Mouse (Mus musculus) liver, embryonic 15.5 days (tissue): ENCODE results near the gene Tmco5. TPM values are rescaled to one million over a fixed set of nuclear protein-coding genes. Genes with fewer than 3 reads are reported as not detected.

Experiments
- ATAC-seq: fragments of 200-750 bp; cut with Nextera tagmentation; 2 replicates; pipeline ENCODE4 v1.8.0; 2017; ENCODE audit warnings: moderate number of reproducible peaks, mild to moderate bottlenecking, moderate library complexity; ENCODE audit not compliant: insufficient read depth
- H3K27ac ChIP-seq: fragments of 300-500 bp; sonication (generic); replicated peaks from 2 replicates; pipeline ENCODE4 v1.5.1; 2015; ENCODE audit warnings: mild to moderate bottlenecking, inconsistent platforms
- H3K27me3 ChIP-seq: fragments of 300-500 bp; sonication (generic); 2 replicates; pipeline ENCODE4 v1.6.1; 2015; ENCODE audit warnings: mild to moderate bottlenecking, inconsistent platforms
- H3K36me3 ChIP-seq: fragments of 300-500 bp; sonication (generic); replicated peaks from 2 replicates; pipeline ENCODE4 v1.6.1; 2015; ENCODE audit warnings: moderate library complexity, mild to moderate bottlenecking, inconsistent platforms
- H3K4me1 ChIP-seq: fragments of 300-500 bp; sonication (generic); replicated peaks from 2 replicates; pipeline ENCODE4 v1.6.1; 2015; ENCODE audit warnings: inconsistent platforms
- H3K4me2 ChIP-seq: fragments of 300-500 bp; sonication (generic); 2 replicates; pipeline ENCODE4 v1.6.1; 2015; ENCODE audit warnings: moderate library complexity, mild to moderate bottlenecking, inconsistent platforms
- H3K4me3 ChIP-seq: fragments of 300-500 bp; sonication (generic); replicated peaks from 2 replicates; pipeline ENCODE4 v1.5.1; 2015; ENCODE audit warnings: mild to moderate bottlenecking, inconsistent platforms
- H3K9ac ChIP-seq: fragments of 300-500 bp; sonication (generic); 2 replicates; pipeline ENCODE4 v1.6.1; 2015; ENCODE audit warnings: moderate library complexity, mild to moderate bottlenecking, inconsistent platforms
- H3K9me3 ChIP-seq: fragments of 300-500 bp; sonication (generic); replicated peaks from 2 replicates; pipeline ENCODE4 v1.6.1; 2016; ENCODE audit warnings: inconsistent platforms
- WGBS: fragments of 180-500 bp; shearing (Covaris S2); methylation state at CpG from one replicate; pipeline ENCODE4 v1.1.7; 2015; ENCODE audit warnings: mixed read lengths; ENCODE audit not compliant: insufficient replicate concordance; 5-methylcytosine and 5-hydroxymethylcytosine counted together
- polyA plus RNA-seq: library from polyadenylated mRNA; unstranded; fragments of >200 nt; fragmentation: Nextera tagmentation; extraction: Ambion mirVana; gene quantifications from 2 replicates; pipeline ENCODE4 v1.2.1, GENCODE M21; 2015

Gene Tmco5
- polyA plus RNA-seq, result not detected in 2 replicates

GRCm38 (mm10) chr2:116878391-116878790 lies at the start of gene Tmco5:
Tmco5 (plus strand) TSS chr2:116878691.
- Histone ChIP-seq H3K36me3 (no peaks in the 10 kb centered on the region), H3K27ac (no peak within 1 kb of the TSS), H3K9ac (no peak within 1 kb of the TSS), H3K4me1 (no peaks in the 10 kb centered on the region), H3K27me3 (no peaks in the 10 kb centered on the region), H3K4me2 (no peak within 1 kb of the TSS), H3K4me3 (no peak within 1 kb of the TSS), H3K9me3 (no peaks in the 10 kb centered on the region)
- no peak for ATAC-seq
- WGBS, result 65% methylated on average over 3 of the region's 3 CpGs

- Histone ChIP-seq H3K4me3 (no peak overlapping the region), H3K9ac (no peak overlapping the region), H3K9me3 (no peaks in the 10 kb centered on the region), H3K36me3 (no peaks in the 10 kb centered on the region), H3K27ac (no peak overlapping the region), H3K4me1 (no peaks in the 10 kb centered on the region), H3K4me2 (no peak overlapping the region), H3K27me3 (no peaks in the 10 kb centered on the region)
- 54% methylated on average over 11 of the region's 11 CpGs for WGBS
- no peak for ATAC-seq
Observed at GRCm38 (mm10) chr2:116831863-116832262, 46.6 kb upstream of the Tmco5 start.

GRCm38 (mm10) chr2:116837829-116838228 lies 40.7 kb upstream of the Tmco5 start:
- Histone ChIP-seq H3K9ac (no peak overlapping the region), H3K9me3 (no peaks in the 10 kb centered on the region), H3K27ac (no peak overlapping the region), H3K27me3 (no peaks in the 10 kb centered on the region), H3K36me3 (no peaks in the 10 kb centered on the region), H3K4me1 (no peaks in the 10 kb centered on the region), H3K4me3 (no peak overlapping the region), H3K4me2 (no peak overlapping the region)
- ATAC-seq, result no peak
- 25% methylated on average over 3 of the region's 3 CpGs for WGBS

GRCm38 (mm10) chr2:116838538-116839197 lies 39.8 kb upstream of the Tmco5 start:
- H3K9ac ChIP-seq, result no peak overlapping the region
- H3K4me2 ChIP-seq, result no peak overlapping the region
- no peak overlapping the region for H3K4me3 ChIP-seq
- no peak for ATAC-seq
- no peaks in the 10 kb centered on the region for H3K9me3 ChIP-seq
- WGBS, result 25% methylated on average over 8 of the region's 8 CpGs
- no peak overlapping the region for H3K27ac ChIP-seq
- no peaks in the 10 kb centered on the region for H3K27me3 ChIP-seq
- H3K4me1 ChIP-seq, result no peaks in the 10 kb centered on the region
- H3K36me3 ChIP-seq, result no peaks in the 10 kb centered on the region

GRCm38 (mm10) chr2:116849980-116850636 lies 28.4 kb upstream of the Tmco5 start:
- Histone ChIP-seq H3K9ac (no peak overlapping the region), H3K4me1 (no peaks in the 10 kb centered on the region), H3K4me3 (no peak overlapping the region), H3K4me2 (no peak overlapping the region), H3K27me3 (no peaks in the 10 kb centered on the region), H3K9me3 (no peaks in the 10 kb centered on the region), H3K36me3 (no peaks in the 10 kb centered on the region), H3K27ac (no peak overlapping the region)
- WGBS, result 71% methylated on average over 20 of the region's 20 CpGs
- no peak for ATAC-seq

- no peak for ATAC-seq
- Histone ChIP-seq H3K36me3 (no peaks in the 10 kb centered on the region), H3K4me1 (no peaks in the 10 kb centered on the region), H3K27me3 (no peaks in the 10 kb centered on the region), H3K27ac (no peak overlapping the region), H3K9ac (no peak overlapping the region), H3K9me3 (no peaks in the 10 kb centered on the region), H3K4me2 (no peak overlapping the region), H3K4me3 (no peak overlapping the region)
- WGBS, result 39% methylated on average over 4 of the region's 4 CpGs
Observed at GRCm38 (mm10) chr2:116851356-116851755, 27.1 kb upstream of the Tmco5 start.

GRCm38 (mm10) chr2:116852249-116852648 lies 26.2 kb upstream of the Tmco5 start:
- H3K27ac ChIP-seq, result no peak overlapping the region

GRCm38 (mm10) chr2:116858703-116859102 lies 19.8 kb upstream of the Tmco5 start:
- ATAC-seq, result no peak
- WGBS, result 63% methylated on average over 6 of the region's 6 CpGs
- no peaks in the 10 kb centered on the region for H3K36me3 ChIP-seq
- no peak overlapping the region for H3K9ac ChIP-seq
- no peaks in the 10 kb centered on the region for H3K27me3 ChIP-seq
- H3K4me3 ChIP-seq, result no peak overlapping the region
- H3K9me3 ChIP-seq, result no peaks in the 10 kb centered on the region
- H3K4me1 ChIP-seq, result no peaks in the 10 kb centered on the region
- H3K27ac ChIP-seq, result no peak overlapping the region
- H3K4me2 ChIP-seq, result no peak overlapping the region

More at GRCm38 (mm10) chr2:116852249-116852648, 26.2 kb upstream of the Tmco5 start:
- no peak overlapping the region for H3K4me2 ChIP-seq
- no peak overlapping the region for H3K4me3 ChIP-seq
- 46% methylated on average over 5 of the region's 5 CpGs for WGBS
- H3K27me3 ChIP-seq, result no peaks in the 10 kb centered on the region
- no peak overlapping the region for H3K9ac ChIP-seq
- no peaks in the 10 kb centered on the region for H3K4me1 ChIP-seq
- H3K36me3 ChIP-seq, result no peaks in the 10 kb centered on the region
- ATAC-seq, result no peak
- no peaks in the 10 kb centered on the region for H3K9me3 ChIP-seq

- H3K36me3 ChIP-seq, result no peaks in the 10 kb centered on the region
- H3K4me1 ChIP-seq, result no peaks in the 10 kb centered on the region
- no peak overlapping the region for H3K4me2 ChIP-seq
- H3K4me3 ChIP-seq, result no peak overlapping the region
- WGBS, result 42% methylated on average over 9 of the region's 9 CpGs
- no peak overlapping the region for H3K9ac ChIP-seq
- H3K27ac ChIP-seq, result no peak overlapping the region
- ATAC-seq, result no peak
- no peaks in the 10 kb centered on the region for H3K9me3 ChIP-seq
- no peaks in the 10 kb centered on the region for H3K27me3 ChIP-seq
Observed at GRCm38 (mm10) chr2:116876955-116877615, 1.4 kb upstream of the Tmco5 start.

GRCm38 (mm10) chr2:116879730-116880129 lies 1.2 kb downstream of the Tmco5 start:
- Histone ChIP-seq H3K4me1 (no peaks in the 10 kb centered on the region), H3K4me3 (no peak overlapping the region), H3K4me2 (no peak overlapping the region), H3K9ac (no peak overlapping the region), H3K9me3 (no peaks in the 10 kb centered on the region), H3K27me3 (no peaks in the 10 kb centered on the region), H3K36me3 (no peaks in the 10 kb centered on the region), H3K27ac (no peak overlapping the region)
- no peak for ATAC-seq
- WGBS, result 63% methylated on average over 3 of the region's 3 CpGs

GRCm38 (mm10) chr2:116893316-116893987 lies 15.0 kb downstream of the Tmco5 start:
- Histone ChIP-seq H3K9ac (no peak overlapping the region), H3K27me3 (no peaks in the 10 kb centered on the region), H3K27ac (no peak overlapping the region), H3K4me3 (no peak overlapping the region), H3K36me3 (no peaks in the 10 kb centered on the region), H3K4me2 (no peak overlapping the region), H3K4me1 (no peaks in the 10 kb centered on the region), H3K9me3 (no peaks in the 10 kb centered on the region)
- 40% methylated on average over 14 of the region's 14 CpGs for WGBS
- no peak for ATAC-seq
